Mouse (Mus musculus) heart, adult 2 months (tissue): Measurements from ENCODE around the gene Gm20671.
"Not testable (repeated sequence)": the region's sequence is repeated elsewhere in the genome, so short reads cannot be mapped to it uniquely, and the experiment has no call there.

Source experiments
- CTCF ChIP-seq: fragments of 200-600 bp; IDR thresholded peaks from 2 replicates; pipeline ENCODE4 v1.8.1; 2022; ENCODE audit warnings: antibody characterized with exemption, mild to moderate bottlenecking, moderate library complexity
- EP300 ChIP-seq: fragments of 200-500 bp; IDR thresholded peaks from 2 replicates; pipeline ENCODE4 v1.6.1; 2011; ENCODE audit warnings: low read depth, low read length, control low read depth; ENCODE audit not compliant: insufficient read depth

DNA sequence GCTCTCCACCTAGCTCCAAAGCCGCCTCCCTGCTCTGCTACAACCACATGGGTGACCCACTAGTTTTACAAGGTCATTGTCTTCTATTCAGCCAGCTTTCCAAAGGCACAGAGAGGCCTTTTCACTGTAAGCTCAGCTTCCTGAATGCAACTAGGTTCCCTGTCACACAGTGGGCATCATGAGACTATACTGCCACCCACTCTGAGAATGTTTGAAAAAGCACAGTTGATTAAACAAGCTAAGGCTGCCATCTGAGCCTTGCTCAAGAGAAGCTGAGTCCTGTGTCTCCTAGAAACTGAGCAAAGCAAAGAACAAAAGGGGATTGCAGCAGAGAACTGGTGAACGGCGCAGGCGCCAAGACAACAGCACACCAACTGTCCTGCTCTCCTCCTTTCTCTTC is 85.5 kb downstream of the Gm20671 start:
- not testable (repeated sequence) for TF ChIP-seq CTCF, EP300
